Mouse (Mus musculus): Measurements from ENCODE around the gene Cadps2. TPM values are rescaled to one million over a fixed set of nuclear protein-coding genes. Genes with fewer than 3 reads are reported as not detected.

Gene Cadps2
- polyA plus RNA-seq (2012; rRNA removed) = 102 and 118 TPM in 2 replicates

DNA sequence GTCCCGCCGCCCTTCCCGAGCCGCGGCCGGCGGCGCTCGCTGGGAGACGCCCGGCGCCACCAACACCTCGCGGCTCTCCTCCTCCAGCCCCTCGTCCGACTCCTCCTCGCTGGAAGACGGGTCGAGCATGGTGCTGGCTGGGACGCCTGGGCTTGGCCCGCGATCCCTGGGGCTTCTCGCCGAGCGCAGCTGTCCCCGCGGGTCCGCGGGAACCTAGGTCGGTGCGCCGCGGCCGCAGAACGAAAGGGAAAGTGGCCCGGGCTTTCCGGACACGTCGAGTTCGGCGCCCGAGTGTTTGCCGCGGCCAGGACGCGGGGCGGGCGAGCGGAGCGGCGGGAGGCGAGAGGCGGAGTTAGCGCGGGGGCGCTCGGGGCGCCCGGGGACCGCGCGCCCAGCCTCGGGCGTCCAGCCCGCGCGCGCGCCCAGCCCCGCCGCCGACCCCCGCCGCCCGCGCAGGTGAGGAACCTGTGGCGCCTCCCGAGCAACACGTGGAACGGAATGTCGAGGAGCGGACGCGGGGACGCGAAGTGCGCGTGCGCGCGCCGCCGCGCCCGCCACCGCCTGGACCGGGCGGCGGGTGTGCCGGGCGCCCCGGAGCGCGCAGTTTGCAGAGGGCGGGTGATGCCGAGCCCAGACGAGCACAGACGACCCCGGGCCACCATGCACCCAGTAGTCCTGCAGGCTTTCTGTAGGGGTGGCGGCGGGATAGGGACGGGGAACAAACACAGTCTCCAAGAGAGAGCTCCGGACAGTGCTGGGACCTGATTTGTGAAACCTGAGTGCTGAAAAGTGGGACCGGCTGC lies at the start of gene Cadps2:
Gene Cadps2 (minus strand): TSS at position 413 of the 803 bp plus-strand sequence.
- H3K27me3 ChIP-seq (ENCODE audit: control insufficient read depth, insufficient read depth, low read length) = no peaks in the 10 kb centered on the region
- peak; percentile 79 to 84 for DNase-seq
- no peaks in the 10 kb centered on the region; the same call in 1 of the 2 replicates for H3K4me1 ChIP-seq (ENCODE audit: control insufficient read depth, insufficient read depth, low read length)
- TF ChIP-seq CTCF (IDR thresholded peaks at IDR 0.05; ENCODE audit: borderline replicate concordance, insufficient read depth, low read depth, low read length) = no peak
- TF ChIP-seq POLR2A (IDR thresholded peaks at IDR 0.05; ENCODE audit: borderline replicate concordance, insufficient read depth, low read length) = peak; percentile 44; the same call in 1 of the 2 replicates
- 1% methylated on average over 92 of the region's 114 CpGs for WGBS
- H3K27ac ChIP-seq (ENCODE audit: insufficient read depth, low read length) = peak within 1 kb of the TSS; percentile 92
- H3K4me3 ChIP-seq (replicated peaks; ENCODE audit: insufficient read depth, low read depth, low read length) = peak within 1 kb of the TSS; percentile 97

DNA sequence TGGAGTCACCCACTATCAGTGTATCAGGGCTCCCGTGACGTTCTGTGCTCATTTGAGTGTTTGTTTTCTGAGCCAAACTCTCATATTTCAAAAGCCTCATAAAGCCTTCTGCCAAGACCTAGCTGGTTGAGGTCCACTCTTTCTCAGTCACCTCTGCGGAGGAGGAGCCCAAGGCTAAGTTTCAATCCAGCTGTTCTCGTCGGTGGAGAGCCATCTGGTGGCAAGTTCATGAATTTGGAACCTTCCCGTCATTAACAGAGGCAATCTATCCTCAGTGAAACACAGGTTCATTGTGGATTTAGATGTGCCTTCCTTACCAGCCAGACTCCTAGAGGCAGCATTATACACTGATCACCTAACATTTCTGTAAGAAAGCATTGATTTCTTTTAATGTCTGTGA lies 47.2 kb upstream of the Cadps2 start:
- no peak for TF ChIP-seq POLR2A (IDR thresholded peaks at IDR 0.05; ENCODE audit: borderline replicate concordance, insufficient read depth, low read length)
- peak; percentile 24; the same call in 1 of the 2 replicates for TF ChIP-seq CTCF (IDR thresholded peaks at IDR 0.05; ENCODE audit: borderline replicate concordance, insufficient read depth, low read depth, low read length)
- 25% methylated on average over 6 of the region's 6 CpGs for WGBS
- DNase-seq = no peak
- H3K4me3 ChIP-seq (replicated peaks; ENCODE audit: insufficient read depth, low read depth, low read length) = no peak overlapping the region
- H3K27ac ChIP-seq (ENCODE audit: insufficient read depth, low read length) = no peak overlapping the region
- no peaks in the 10 kb centered on the region for H3K4me1 ChIP-seq (ENCODE audit: control insufficient read depth, insufficient read depth, low read length)
- H3K27me3 ChIP-seq (ENCODE audit: control insufficient read depth, insufficient read depth, low read length) = no peaks in the 10 kb centered on the region

DNA sequence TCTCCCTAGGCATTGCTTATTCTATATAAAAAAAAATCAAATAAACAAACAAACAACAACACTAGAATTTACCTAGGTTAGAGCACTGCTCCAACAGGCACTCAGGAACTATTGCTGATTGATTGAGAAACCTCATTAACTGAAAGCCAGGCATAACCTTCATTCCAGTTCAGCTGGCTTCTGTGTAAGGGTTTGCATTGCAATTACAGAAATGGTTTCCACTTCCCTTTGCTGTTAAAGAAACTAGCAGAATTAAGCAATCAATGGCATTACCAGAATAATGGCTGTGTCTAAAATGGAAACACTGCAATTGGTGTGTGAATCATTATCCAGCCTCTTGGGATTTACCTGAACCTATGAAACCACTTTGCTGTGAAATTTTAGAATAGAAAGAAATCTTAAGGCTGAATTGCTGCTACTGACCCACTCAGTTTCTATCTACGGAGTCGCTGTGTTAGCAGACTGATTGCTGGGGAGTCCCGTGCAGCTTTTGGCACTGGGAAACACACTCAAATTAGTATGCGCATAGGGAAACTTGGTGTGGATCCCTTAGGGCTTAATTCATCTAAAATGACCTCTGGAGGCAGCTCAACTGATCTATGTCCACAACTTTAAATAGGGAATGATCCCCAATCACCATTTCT lies 37.7 kb upstream of the Cadps2 start:
- H3K4me1 ChIP-seq (ENCODE audit: control insufficient read depth, insufficient read depth, low read length) = peaks cover 11% of the 10 kb centered on the region
- WGBS = 36% methylated on average over 4 of the region's 4 CpGs
- no peak overlapping the region for H3K4me3 ChIP-seq (replicated peaks; ENCODE audit: insufficient read depth, low read depth, low read length)
- no peak for DNase-seq
- no peak overlapping the region for H3K27ac ChIP-seq (ENCODE audit: insufficient read depth, low read length)
- no peaks in the 10 kb centered on the region for H3K27me3 ChIP-seq (ENCODE audit: control insufficient read depth, insufficient read depth, low read length)
- no peak for TF ChIP-seq CTCF (IDR thresholded peaks at IDR 0.05; ENCODE audit: borderline replicate concordance, insufficient read depth, low read depth, low read length)
- no peak for TF ChIP-seq POLR2A (IDR thresholded peaks at IDR 0.05; ENCODE audit: borderline replicate concordance, insufficient read depth, low read length)

DNA sequence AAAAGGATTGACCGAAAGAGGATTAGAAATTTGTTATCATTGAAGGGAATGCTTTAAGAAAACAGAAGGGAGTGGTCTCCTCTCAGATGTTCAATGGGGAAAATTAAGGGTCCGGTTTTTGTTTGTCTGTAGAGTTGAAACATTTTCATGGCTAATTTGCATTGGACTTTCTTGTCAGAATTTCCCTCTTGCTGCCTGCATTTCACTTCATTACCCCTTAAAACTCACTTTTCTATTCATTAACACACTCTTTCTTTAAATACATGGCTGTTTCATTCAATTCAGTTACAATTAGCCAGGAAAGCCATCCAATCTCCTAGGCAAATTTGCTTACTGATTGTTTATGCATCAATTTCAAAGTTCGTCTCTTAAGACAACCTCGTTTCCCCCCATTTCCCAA lies 37.1 kb upstream of the Cadps2 start:
- TF ChIP-seq CTCF (IDR thresholded peaks at IDR 0.05; ENCODE audit: borderline replicate concordance, insufficient read depth, low read depth, low read length) = no peak
- no peaks in the 10 kb centered on the region for H3K27me3 ChIP-seq (ENCODE audit: control insufficient read depth, insufficient read depth, low read length)
- H3K27ac ChIP-seq (ENCODE audit: insufficient read depth, low read length) = no peak overlapping the region
- peaks cover 11% of the 10 kb centered on the region for H3K4me1 ChIP-seq (ENCODE audit: control insufficient read depth, insufficient read depth, low read length)
- no peak overlapping the region for H3K4me3 ChIP-seq (replicated peaks; ENCODE audit: insufficient read depth, low read depth, low read length)
- DNase-seq = no peak
- 89% methylated on average over 4 of the region's 4 CpGs for WGBS

DNA sequence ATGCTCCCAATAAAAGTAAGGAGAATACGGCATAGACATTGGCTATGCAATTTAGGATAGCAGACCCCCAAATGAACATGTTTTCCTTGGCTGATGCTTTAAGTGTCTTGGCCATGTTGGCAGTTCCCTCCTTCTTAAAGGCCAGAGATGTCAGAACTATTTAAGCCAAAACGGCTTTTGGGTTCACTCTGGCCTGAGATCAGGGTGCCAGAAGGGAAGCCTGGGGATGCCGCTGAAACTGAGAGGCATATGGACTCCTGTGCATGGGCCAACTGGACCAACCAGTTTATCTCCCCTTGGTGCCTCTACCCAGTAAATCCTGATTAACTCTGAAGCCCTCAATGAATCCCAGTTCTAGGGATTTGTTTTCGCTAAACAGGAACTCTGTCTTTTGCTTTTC lies 34.6 kb upstream of the Cadps2 start:
- 14% methylated on average over 4 of the region's 4 CpGs for WGBS
- no peak for TF ChIP-seq POLR2A (IDR thresholded peaks at IDR 0.05; ENCODE audit: borderline replicate concordance, insufficient read depth, low read length)
- no peak for TF ChIP-seq CTCF (IDR thresholded peaks at IDR 0.05; ENCODE audit: borderline replicate concordance, insufficient read depth, low read depth, low read length)
- DNase-seq = peak; percentile 87 to 94
- H3K27ac ChIP-seq (ENCODE audit: insufficient read depth, low read length) = no peak overlapping the region
- H3K4me1 ChIP-seq (ENCODE audit: control insufficient read depth, insufficient read depth, low read length) = peaks cover 11% of the 10 kb centered on the region
- H3K27me3 ChIP-seq (ENCODE audit: control insufficient read depth, insufficient read depth, low read length) = no peaks in the 10 kb centered on the region
- no peak overlapping the region for H3K4me3 ChIP-seq (replicated peaks; ENCODE audit: insufficient read depth, low read depth, low read length)

DNA sequence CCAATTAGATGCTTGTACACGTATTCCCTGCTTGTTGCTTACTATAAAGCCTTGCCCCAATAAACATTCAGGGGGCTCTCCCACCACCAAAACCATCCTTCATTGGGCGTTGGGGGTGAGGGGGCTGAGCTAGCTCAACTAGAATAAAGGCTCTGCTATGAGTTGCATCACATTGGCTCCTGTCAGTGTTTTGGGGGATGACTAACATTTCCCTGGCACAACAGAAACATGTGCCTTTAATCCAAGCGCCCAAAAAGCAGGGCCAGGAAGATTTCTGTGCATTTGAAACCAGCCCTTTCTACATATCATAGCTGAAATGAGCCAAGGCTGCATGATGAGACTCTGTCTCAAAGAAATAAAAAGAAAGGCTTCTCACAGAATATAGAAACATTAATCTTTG lies 34.0 kb upstream of the Cadps2 start:
- TF ChIP-seq POLR2A (IDR thresholded peaks at IDR 0.05; ENCODE audit: borderline replicate concordance, insufficient read depth, low read length) (no peak), CTCF (IDR thresholded peaks at IDR 0.05; ENCODE audit: borderline replicate concordance, insufficient read depth, low read depth, low read length) (no peak)
- H3K4me3 ChIP-seq (replicated peaks; ENCODE audit: insufficient read depth, low read depth, low read length) = no peak overlapping the region
- no peak overlapping the region for H3K27ac ChIP-seq (ENCODE audit: insufficient read depth, low read length)
- WGBS = 47% methylated on average over 3 of the region's 3 CpGs
- peaks cover 11% of the 10 kb centered on the region for H3K4me1 ChIP-seq (ENCODE audit: control insufficient read depth, insufficient read depth, low read length)
- H3K27me3 ChIP-seq (ENCODE audit: control insufficient read depth, insufficient read depth, low read length) = no peaks in the 10 kb centered on the region
- DNase-seq = peak; percentile 24 to 60

DNA sequence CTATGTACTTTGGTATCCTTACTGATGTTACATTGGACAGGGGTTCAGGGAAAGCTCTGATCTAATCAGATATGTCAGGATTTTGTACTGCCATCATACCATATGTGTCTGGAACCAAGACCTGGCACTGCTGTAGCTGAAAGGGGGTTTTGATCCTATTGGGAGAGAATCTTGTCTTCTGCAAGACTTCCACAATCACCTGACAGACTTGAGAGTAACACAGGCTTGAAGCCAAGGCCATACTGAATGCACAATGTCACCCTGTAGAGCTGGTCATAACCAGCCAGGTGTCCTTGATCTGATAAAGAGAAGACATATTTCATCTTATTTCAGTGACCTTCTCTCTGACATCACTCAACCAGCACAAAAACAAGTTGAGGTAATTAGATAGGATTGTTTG lies 30.8 kb upstream of the Cadps2 start:
- Histone ChIP-seq H3K27ac (ENCODE audit: insufficient read depth, low read length) (no peak overlapping the region), H3K4me1 (ENCODE audit: control insufficient read depth, insufficient read depth, low read length) (peaks cover 11% of the 10 kb centered on the region), H3K4me3 (replicated peaks; ENCODE audit: insufficient read depth, low read depth, low read length) (no peak overlapping the region), H3K27me3 (ENCODE audit: control insufficient read depth, insufficient read depth, low read length) (no peaks in the 10 kb centered on the region)
- no peak for TF ChIP-seq POLR2A (IDR thresholded peaks at IDR 0.05; ENCODE audit: borderline replicate concordance, insufficient read depth, low read length)
- no peak for TF ChIP-seq CTCF (IDR thresholded peaks at IDR 0.05; ENCODE audit: borderline replicate concordance, insufficient read depth, low read depth, low read length)
- DNase-seq = no peak

DNA sequence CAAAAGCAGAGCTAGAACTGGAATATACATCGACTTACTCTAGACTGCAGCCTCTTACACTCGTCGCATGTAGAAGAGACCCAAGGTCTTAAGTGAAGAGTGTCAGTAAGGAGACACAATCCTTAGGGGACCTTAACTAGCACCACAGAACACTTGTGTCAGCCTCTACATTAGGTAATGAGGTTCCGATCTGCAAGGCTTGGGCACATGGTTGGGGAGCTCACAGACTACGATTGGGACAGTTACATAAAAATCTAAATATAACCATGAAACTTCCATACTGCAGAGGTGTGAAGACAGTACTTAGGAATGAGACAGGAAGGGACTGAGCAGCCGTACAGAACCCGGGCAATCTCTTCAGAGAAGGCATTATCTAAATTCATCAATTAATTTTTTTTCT lies 27.1 kb upstream of the Cadps2 start:
- no peak for TF ChIP-seq POLR2A (IDR thresholded peaks at IDR 0.05; ENCODE audit: borderline replicate concordance, insufficient read depth, low read length)
- TF ChIP-seq CTCF (IDR thresholded peaks at IDR 0.05; ENCODE audit: borderline replicate concordance, insufficient read depth, low read depth, low read length) = no peak
- WGBS = 93% methylated on average over 7 of the region's 7 CpGs
- Histone ChIP-seq H3K27me3 (ENCODE audit: control insufficient read depth, insufficient read depth, low read length) (no peaks in the 10 kb centered on the region), H3K4me3 (replicated peaks; ENCODE audit: insufficient read depth, low read depth, low read length) (no peak overlapping the region), H3K27ac (ENCODE audit: insufficient read depth, low read length) (no peak overlapping the region), H3K4me1 (ENCODE audit: control insufficient read depth, insufficient read depth, low read length) (no peaks in the 10 kb centered on the region)
- no peak for DNase-seq

Measured in cerebellum, adult 2 months (tissue).